Mouse (Mus musculus) adrenal gland (tissue): ENCODE data around the gene Esrp2.

Experiments
- intact Hi-C: fragments of 180-260 bp; cut with DNase I; formaldehyde crosslinking; loops from one replicate; pipeline ENCODE4 v1.15.1; 2025

The Esrp2 gene

DNA sequence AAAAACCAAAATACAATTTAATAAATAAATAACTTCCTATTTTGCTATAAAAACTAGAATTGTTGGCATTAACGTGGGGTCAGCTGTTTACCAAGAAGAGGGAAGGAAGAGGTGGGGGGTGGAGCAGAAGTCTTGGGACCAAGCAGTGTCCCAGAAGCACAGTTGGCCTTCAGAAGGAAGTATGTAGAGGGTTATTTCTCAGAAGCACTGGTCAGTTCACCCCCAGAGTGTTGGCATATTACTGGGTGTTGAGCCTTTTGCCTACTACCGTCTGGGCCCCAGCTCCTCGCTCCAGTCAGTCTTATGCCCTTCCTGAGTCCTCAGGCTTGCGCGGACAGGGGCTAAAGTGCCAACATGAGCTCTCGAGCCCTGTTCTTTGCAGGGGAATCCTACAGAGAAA is 12.3 kb upstream of the Esrp2 start:
- intact Hi-C loops: loop anchor here (10.0 kb wide), 1 partner anchor 256 kb away; no protein-coding TSS in a partner anchor

DNA sequence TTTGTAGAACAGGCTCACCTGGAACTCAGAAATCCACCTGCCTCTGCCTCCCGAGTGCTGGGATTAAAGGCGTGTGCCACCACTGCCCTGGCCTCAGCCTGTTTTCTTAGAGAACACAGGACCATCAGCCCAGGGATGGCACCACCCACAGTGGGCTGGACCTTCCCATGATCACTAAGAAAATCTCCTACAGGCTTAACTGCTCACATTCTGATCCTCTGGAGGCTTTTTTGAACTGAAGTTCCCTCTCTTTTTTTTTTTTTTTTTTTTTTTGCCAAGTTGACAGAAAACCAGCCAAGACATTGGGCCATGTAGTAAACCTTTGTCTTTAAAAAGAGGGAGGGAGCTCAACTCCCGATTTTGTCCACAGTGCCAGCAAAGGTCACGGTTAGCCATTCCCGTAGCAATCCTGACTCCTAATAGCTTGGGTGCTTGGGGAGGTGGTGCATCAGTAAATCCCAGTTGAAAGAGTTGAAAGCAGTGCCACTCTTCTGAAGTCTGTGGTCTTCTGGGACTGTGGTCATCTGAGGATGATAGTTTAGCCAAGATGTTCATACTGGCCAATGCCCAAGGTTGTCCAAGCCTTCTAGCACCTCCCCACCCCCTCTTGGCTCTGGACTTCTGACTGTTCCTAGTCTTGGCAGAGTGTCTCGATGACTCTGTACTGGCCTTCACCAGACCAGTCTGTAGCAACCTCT is 11.2 kb upstream of the Esrp2 start:
- intact Hi-C loops: loop anchor here (10.0 kb wide), 1 partner anchor 257 kb away; no protein-coding TSS in a partner anchor

DNA sequence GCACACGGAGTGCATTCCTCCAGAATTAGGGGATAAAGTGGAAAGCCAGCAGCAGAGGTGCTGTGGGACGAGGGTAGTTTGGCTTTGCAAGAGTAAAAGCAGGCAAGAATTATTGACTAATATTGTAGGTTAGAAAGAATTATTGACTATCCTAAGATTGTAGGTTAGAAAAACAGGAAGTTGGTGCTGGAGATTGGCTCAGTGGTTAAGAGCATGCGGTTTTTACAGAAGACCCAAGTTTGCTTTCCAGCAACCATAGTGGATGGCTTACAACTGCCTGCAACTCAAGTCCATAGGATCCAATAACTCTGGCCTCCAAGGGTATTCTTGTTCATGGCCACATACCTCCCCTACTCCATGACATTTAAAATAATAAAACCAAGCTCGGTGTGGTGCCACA is 9.2 kb upstream of the Esrp2 start:
- intact Hi-C loops: loop anchor here (10.0 kb wide), 1 partner anchor 259 kb away; no protein-coding TSS in a partner anchor

DNA sequence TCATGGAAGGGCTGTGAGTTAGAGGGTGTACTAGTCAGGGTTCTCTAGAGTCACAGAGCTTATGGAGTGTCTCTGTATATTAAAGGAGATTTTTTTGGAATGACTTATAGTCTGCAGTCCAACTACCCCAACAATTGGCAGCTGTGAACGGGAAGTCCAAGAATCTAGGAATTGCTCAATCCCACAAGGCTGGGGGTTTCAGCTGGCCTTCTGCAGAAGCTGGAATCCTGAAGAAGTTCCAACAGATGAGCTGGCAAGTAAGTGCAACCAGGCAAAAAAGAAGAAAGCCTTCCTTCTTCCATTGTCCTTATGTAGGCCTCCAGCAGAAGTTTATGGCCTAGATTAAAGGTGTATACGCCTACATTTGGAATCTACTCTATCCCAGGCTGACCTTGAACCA is 8.6 kb upstream of the Esrp2 start:
- intact Hi-C loops: loop anchor here (10.0 kb wide), 1 partner anchor 259 kb away; no protein-coding TSS in a partner anchor

DNA sequence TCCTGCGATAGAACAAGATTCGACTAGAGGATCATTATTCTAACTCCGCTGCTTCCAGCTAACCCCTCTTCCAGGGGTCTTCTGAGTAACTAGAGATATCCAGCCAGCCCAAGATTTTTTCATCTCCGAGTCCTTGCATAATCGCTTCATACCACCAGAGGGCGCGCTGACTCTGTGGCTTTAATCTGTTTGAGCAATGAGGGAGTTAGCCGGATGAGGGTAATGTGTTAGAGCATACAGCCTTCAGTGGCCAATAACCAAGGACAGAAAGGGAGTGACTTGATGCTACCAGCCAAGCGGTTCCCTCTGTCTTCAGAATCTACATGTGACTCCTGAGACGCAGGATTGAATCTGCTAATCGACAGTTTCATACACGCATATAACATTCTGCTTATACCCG is 4.0 kb upstream of the Esrp2 start:
- intact Hi-C loops: loop anchor here (2.0 to 10.0 kb wide), 2 partner anchors 58 to 264 kb away; no protein-coding TSS in a partner anchor

DNA sequence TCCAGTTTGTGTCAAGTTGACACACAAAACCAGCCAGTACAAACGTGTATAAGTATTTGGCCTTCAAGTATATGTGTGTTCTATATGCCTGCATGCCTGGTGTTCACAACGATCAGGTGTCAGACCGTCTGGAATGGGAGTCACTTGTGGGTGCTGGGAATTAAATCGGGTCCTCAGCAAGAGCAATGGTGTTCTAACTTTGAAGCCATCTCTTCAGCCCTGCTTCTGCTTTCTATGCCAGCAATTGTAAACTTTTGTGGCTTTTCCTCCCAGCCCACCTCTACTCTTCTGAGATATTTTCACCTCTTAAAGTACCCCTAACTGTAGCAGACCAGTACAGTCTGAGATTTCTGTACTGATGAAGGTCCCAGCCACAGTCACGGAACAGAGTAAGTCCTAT is 3.4 kb upstream of the Esrp2 start:
- intact Hi-C loops: loop anchor here (2.0 to 10.0 kb wide), 2 partner anchors 59 to 265 kb away; no protein-coding TSS in a partner anchor

DNA sequence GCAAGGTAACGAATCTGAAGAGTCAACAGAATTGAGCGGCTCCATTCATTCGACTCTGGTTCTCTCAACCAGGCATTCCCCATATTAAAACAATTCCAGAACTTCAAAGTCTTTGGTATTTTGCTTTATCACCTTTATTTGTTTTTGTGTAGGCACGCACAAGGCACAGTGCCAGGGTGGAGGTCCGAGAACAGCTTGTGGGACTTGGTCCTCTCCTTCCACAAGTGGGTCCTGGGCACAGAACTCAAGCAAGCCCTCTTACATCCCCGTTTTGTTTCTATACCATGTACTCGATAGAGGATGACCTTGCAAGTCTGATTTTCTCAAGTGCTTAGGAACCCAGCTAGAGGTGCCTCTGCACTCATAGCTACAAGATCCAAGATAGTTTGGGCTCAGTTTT is 1.8 kb upstream of the Esrp2 start:
- intact Hi-C loops: no loop called here

DNA sequence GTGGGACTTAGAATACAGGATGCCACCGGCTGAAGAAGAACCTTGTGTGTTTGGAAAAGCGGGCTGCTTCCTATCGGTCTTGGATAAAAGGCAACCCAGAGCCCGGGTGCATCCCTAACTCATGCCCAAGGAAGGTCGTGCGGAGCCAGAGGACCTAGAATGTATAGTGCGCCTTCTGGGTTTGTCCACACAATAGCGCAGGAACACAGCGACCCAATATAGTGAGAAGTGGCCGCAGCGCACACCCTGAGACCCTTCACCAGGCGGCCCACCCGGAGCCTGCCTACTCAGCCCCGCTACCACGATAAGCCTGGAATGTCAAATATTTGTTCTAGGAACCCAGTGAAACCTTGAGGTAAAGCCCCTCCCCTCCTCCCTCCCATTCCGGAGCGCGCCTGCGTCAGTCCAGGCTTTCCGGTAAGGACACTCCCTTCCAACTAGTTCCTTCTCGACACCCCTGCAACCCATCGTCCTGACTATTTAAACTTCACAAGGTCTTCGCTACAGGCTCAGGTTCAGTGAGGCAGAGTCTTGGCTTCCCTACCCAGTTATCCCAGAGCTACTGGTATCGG is 1.2 kb upstream of the Esrp2 start:
- intact Hi-C loops: no loop called here

DNA sequence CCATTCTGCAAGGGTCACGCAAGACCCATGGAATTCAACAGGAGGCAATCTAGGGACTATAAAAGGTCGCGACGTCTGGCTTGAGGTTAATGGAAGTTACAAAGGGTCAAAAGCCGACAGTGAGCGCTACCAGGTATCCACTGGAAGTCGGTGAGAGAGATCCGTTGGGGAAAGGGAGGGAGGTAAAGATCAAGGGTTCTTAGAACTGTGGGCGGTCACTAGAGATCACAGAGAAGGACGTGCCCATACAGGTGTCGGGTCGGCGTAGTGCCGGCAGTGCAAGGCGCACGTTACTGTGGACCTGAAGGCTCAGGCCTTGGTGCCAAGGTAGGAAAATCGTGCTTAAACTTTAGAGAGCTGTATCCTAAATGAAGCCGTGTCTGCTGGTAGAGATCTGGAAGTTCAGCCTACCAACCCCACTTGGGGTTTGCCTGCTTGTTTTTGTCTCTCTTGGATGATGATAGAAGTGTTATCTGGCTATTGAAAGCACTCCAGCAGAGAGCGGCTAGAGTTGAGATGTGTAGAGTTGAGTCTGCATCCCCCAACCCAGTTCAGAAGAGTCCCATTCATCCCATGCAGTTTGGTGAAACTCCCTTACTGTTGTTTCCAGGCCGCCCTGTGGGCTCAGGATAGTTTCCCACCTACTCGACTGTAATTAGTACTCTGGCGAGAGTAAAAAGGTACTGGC is 588 bp upstream of the Esrp2 start:
- intact Hi-C loops: no loop called here

DNA sequence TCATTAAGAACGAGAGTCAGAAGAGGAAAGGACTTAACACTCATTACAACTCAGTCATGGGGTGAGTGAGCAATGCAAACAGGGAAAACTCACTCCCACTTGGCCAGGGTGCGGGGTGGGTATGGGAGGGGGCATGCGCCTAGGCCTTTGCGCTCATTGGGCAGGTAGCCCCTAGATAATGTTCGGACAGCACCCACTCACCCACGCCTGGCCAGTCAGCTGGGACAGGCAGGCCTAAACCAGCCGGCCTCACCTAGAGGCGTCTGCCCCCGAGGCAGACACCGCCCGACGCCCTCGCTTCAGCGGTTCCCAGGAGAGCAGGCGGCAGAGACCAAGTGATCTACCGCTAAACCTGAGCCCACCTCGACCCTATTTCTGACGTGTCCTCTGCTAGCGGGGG is 1.1 kb downstream of the Esrp2 start:
- intact Hi-C loops: no loop called here

DNA sequence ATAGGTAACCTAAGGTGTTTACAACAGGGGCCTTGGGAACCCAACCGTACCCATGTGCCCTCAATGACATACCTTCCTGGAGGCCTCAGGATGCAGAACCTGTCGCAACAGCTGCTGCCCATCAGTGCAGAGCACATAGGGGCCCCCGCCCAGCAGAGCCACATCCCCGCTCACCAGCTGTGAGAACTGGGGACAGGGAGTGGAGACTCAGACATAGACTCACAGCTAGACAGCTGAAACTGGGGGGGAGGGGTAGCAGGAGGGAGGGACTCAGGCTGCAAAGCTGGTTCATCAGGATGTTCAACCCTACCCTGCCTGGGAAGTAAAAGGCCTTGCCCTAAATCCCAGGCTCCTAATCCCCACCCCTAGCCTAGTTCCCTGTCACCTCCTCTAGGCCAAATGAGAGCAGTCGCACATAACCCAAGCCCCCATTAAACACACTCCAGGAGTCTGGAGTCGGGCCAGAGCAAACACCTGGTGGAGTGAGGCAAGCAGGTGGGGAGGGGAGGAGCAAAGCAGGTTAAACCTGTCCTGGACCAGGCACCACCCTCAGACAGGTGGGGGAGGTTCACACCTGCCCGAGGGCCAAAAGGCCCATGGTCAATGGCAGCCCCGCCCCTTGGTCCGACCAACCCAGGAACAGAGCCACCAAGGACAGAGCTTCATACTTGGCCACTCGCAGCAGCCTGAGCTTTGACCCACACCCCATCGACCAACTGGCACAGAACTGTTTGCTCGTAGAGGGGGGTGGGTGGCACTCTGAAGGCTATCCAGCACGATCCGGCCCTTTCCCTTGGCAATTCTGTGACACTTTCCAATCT is 1.8 kb downstream of the Esrp2 start:
- intact Hi-C loops: no loop called here

DNA sequence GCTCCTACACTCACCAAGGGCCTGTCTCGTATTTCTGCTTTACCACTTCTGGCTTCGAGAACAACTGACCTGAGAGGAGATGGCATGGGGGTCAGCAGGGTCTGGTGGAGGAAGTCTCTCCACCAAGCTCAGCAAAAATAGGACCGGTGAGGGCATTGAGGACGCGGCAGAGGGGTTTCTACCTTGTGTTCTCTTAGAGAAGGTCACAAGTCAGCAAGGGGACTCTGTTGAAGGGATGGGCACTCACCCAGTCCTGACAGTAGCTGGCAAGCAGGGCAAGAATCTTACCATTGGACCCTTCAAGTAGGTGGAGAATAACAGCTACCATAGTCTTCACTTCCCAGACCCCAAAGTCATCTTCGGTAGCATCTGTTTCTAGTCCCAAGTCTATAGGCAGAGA is 2.8 kb downstream of the Esrp2 start:
- intact Hi-C loops: no loop called here

DNA sequence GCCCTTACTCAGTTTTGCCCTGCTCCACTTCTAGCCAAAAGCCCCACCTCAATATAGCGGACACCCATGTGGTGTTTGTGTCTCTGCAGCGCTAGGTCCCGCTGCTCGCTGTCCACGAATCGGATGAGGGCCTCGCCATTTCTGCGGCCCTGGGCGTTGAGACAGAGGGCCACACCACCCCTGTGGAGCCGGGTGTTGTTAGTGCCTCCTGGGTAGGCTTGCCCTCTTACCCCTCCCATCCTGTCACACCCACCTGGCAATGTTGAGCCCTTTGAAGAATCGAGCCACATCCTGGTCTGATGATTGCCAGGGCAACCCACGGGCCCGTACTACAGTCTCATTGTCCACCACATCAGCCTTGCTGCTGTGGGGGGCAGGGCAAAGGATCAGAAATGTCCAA is 3.2 kb downstream of the Esrp2 start:
- intact Hi-C loops: no loop called here

DNA sequence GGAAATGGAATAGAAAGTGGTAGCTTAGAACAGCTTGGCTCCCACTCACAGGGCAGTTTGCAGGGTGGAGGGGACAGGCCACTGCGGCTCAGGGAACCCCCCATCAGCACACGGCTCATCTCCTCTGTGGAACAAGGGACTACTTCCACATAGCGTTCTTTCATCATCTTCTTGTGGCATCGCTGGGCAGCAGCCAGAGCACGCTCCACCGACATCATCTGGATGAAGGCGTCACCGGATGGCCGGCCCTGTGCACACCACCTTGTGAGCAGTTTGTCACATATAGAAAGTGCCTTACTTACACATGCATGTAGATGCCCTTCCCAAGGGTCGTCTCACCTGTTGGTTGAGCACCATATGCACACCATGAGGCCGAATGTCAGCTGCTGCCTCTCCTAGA is 4.4 kb downstream of the Esrp2 start:
- intact Hi-C loops: no loop called here

DNA sequence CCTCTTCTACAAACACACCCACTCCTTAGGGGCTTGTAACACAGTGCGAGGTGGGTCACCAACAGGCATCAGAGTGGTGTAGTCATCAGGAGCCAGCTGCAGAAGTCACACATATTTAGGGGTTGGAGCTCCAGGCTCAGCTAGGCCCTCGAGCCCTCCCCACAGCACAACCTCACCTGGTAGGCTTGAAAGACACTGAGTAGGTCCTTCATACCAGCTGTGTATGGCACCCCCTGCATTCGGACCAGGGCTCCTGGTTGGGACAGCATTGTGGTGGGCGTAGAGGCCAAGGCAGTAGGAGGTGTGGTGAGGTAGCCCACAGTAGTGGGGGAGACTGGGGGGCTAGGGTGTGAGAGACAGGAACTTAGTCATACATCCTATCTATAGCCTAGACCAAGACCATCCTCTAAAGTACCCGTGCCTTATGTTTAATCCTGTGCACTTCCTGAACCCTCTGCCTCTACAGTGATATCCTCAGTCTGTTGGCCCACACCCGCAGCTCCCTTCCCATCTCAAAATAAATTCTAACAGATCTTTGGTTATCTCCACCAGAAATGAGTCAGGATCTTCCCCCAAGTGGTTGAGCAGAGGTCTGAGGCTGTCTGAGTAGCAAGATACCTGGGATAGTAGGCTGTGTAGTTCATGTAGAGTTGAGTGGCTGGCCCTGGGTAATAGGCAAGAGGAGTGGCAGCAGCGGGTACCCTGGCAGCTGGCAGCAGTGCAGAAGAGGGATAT is 5.1 kb downstream of the Esrp2 start:
- intact Hi-C loops: no loop called here

DNA sequence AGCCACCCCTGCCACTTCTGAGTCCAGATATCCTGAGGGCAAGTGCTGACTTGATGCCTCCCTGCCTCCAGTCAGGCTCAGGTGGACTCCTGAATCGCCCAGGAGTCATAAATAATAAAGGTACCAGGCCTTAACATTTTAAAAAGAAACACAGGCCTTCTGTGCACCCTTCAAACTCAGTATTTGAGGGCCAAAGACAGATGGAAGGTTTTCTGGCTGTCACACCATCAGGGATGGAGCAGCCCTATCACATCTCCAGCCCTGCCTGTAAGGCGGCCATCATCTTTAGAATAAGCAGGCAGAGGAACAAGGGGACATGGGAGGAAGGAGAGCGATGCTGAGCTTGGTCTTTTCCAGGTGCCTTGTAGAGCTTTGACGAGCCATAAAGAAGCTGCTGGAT is 5.8 kb downstream of the Esrp2 start:
- intact Hi-C loops: no loop called here

DNA sequence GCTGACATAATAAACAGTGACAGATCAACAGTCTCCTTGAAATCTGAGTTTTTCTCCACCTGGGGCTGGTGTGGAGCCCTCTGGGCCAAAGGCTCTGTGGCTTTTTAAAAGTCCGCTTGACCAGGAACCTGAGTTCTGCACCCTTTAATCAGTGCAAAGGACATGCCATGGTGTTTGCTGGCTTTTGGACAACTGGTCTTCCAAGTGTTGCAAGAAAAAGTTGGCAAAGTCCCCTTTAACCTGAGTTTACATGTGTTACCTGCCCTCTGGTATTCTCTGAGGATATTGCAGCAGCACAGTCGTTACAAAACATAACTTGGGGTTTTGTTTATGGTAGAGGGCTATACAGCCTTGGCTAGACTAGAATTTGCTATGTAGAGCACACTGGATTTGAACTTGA is 6.3 kb downstream of the Esrp2 start:
- intact Hi-C loops: no loop called here

DNA sequence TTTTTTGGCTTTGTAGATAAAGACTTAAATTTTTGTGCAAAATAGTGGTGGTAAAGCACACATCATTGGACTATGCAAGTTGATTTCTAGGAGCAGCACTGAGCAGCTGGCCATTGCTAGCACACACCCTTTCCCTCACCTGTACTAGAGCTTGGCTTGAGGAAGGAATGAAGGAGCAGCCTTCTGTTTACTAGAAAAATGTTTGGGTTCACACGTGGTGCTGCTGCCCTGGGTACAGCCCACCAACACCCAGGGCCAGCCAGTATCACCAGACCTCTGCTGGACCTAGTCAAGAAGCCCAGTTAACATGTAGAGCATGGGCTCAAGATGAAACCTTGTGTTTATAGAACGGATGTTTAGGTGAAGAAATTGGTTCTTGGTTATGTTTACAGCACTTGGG is 6.8 kb downstream of the Esrp2 start:
- intact Hi-C loops: no loop called here

DNA sequence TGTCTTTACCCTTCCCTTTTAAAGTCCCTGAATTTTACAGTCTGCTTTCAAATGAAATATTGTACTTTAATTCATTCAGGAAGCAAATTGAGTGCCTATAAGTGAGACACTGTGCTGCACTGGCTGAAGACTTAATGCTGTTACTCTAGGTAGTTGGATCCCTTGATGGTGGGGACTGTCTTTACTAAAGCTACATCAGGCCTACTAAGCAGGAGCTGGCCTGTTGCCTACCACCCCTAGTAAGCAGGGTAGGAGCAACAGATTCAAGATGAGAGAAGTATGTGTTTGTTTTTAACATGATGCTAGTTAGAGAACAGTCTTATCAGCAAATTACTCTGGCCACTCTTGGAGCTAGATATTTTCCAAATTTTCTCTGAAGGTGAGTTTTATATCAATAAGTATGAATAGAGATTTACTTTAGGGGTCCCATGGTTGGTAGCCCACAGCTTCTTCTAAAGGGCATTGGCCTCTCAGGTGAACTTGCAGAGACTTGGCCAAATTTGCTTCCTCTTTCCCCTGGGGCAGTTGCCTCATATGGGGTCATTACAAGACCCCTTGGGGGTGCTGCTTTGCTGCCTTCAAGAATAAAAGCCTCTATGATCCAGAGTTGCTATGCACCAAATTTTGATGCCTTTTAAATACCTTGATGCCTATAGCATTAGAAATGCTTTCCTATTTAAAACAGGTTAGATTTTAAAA is 7.4 kb downstream of the Esrp2 start:
- intact Hi-C loops: no loop called here

DNA sequence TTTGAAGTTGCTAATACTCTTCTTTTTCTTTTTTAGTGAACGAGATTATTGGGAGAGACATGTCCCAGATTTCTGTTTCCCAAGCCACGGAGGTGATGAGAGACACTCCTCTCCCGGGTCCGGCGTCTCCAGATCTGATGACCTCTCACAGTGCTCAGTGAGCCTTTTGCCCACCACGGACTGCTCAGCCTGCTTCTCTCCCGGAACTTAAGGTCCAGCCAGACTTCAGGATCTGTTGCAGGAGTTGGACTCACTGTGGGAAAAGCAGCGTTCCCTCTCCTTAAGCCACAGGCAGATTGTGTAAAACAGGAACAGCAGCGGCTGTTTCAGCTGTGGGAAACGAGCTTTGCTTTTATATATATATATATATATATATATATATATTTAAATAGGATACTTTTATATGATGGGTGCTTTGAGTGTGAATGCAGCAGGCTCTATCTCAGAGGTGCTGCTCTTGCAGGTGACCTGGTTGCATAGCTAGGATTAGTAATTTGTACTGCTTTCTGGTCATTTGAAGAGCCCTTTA is 8.8 kb downstream of the Esrp2 start:
- intact Hi-C loops: loop anchor here (1.0 kb wide), 1 partner anchor 24 kb away; no protein-coding TSS in a partner anchor
